Mouse (Mus musculus) forebrain, embryonic 13.5 days (tissue): ENCODE data around the gene Specc1l. TPM values are rescaled to one million over a fixed set of nuclear protein-coding genes. Genes with fewer than 3 reads are reported as not detected.
"Not testable (repeated sequence)": the region's sequence is repeated elsewhere in the genome, so short reads cannot be mapped to it uniquely, and the experiment has no call there.

Experiments
- ATAC-seq: fragments of 200-750 bp; cut with Nextera tagmentation; 2 replicates; pipeline ENCODE4 v1.8.0; 2017
- H3K27ac ChIP-seq: fragments of 300-500 bp; sonication (generic); 2 replicates; pipeline ENCODE4 v1.5.1; 2015; ENCODE audit warnings: inconsistent platforms, mild to moderate bottlenecking, moderate library complexity
- H3K27me3 ChIP-seq: fragments of 300-500 bp; sonication (generic); 2 replicates; pipeline ENCODE4 v1.6.1; 2015; ENCODE audit warnings: mild to moderate bottlenecking, inconsistent platforms
- H3K36me3 ChIP-seq: fragments of 300-500 bp; sonication (generic); 2 replicates; pipeline ENCODE4 v1.6.1; 2015; ENCODE audit warnings: mild to moderate bottlenecking, inconsistent platforms; ENCODE audit not compliant: poor library complexity, severe bottlenecking
- H3K4me1 ChIP-seq: fragments of 300-500 bp; sonication (generic); 2 replicates; pipeline ENCODE4 v1.6.1; 2015; ENCODE audit warnings: inconsistent platforms
- H3K4me2 ChIP-seq: fragments of 300-500 bp; sonication (generic); 2 replicates; pipeline ENCODE4 v1.6.1; 2015; ENCODE audit warnings: inconsistent platforms, mild to moderate bottlenecking, moderate library complexity
- H3K4me3 ChIP-seq: fragments of 300-500 bp; sonication (generic); 2 replicates; pipeline ENCODE4 v1.5.1; 2015; ENCODE audit warnings: mild to moderate bottlenecking, inconsistent platforms
- H3K9ac ChIP-seq: fragments of 300-500 bp; sonication (generic); 2 replicates; pipeline ENCODE4 v1.6.1; 2015; ENCODE audit warnings: mild to moderate bottlenecking, inconsistent platforms
- H3K9me3 ChIP-seq: fragments of 300-500 bp; sonication (generic); replicated peaks from 2 replicates; pipeline ENCODE4 v1.6.1; 2016; ENCODE audit warnings: inconsistent platforms
- WGBS: fragments of 180-500 bp; shearing (Covaris S2); methylation state at CpG from one replicate; pipeline ENCODE4 v1.1.7; 2015; 5-methylcytosine and 5-hydroxymethylcytosine counted together
- polyA plus RNA-seq: library from polyadenylated mRNA; unstranded; fragments of >200 nt; fragmentation: Nextera tagmentation; extraction: Ambion mirVana; gene quantifications from 2 replicates; pipeline ENCODE4 v1.2.1, GENCODE M21; 2015

Gene Specc1l
- polyA plus RNA-seq, 1 experiment from 2014 or later: 35.4 TPM

GRCm38 (mm10) chr10:75339377-75339776 lies 127.5 kb downstream of the Specc1l start:
- H3K4me2 ChIP-seq: no peak overlapping the region
- H3K4me3 ChIP-seq: no peak overlapping the region
- ATAC-seq: no peak
- no peaks in the 10 kb centered on the region for H3K9me3 ChIP-seq
- no peaks in the 10 kb centered on the region for H3K27me3 ChIP-seq
- H3K36me3 ChIP-seq: no peaks in the 10 kb centered on the region
- 81% methylated on average over 7 of the region's 7 CpGs for WGBS
- no peak overlapping the region for H3K9ac ChIP-seq
- H3K4me1 ChIP-seq: no peaks in the 10 kb centered on the region
- no peak overlapping the region for H3K27ac ChIP-seq

GRCm38 (mm10) chr10:75341936-75342335 lies 130.1 kb downstream of the Specc1l start:
- Histone ChIP-seq H3K9me3 (no peaks in the 10 kb centered on the region), H3K4me3 (no peak overlapping the region), H3K4me1 (no peaks in the 10 kb centered on the region), H3K9ac (no peak overlapping the region), H3K27ac (no peak overlapping the region), H3K27me3 (no peaks in the 10 kb centered on the region), H3K36me3 (no peaks in the 10 kb centered on the region), H3K4me2 (no peak overlapping the region)
- WGBS: 35% methylated on average over 8 of the region's 8 CpGs
- ATAC-seq: no peak

- ATAC-seq, H3K4me1 ChIP-seq, H3K9ac ChIP-seq, H3K9me3 ChIP-seq, H3K4me2 ChIP-seq, H3K27ac ChIP-seq, H3K36me3 ChIP-seq, H3K27me3 ChIP-seq, H3K4me3 ChIP-seq: not testable (repeated sequence)
- 65% methylated on average over 1 of the region's 1 CpGs for whole genome bisulfite sequencing
These were observed 132.7 kb downstream of the Specc1l start for GRCm38 (mm10) chr10:75344563-75344962.

- no peak for ATAC-seq
- no peaks in the 10 kb centered on the region for H3K27me3 ChIP-seq
- 30% methylated on average over 2 of the region's 2 CpGs for WGBS
- H3K4me3 ChIP-seq: no peak overlapping the region
- no peak overlapping the region for H3K9ac ChIP-seq
- H3K27ac ChIP-seq: no peak overlapping the region
- H3K36me3 ChIP-seq: no peaks in the 10 kb centered on the region
- H3K4me1 ChIP-seq: no peaks in the 10 kb centered on the region
- no peak overlapping the region for H3K4me2 ChIP-seq
- H3K9me3 ChIP-seq: no peaks in the 10 kb centered on the region
These were observed 133.4 kb downstream of the Specc1l start for GRCm38 (mm10) chr10:75345265-75345664.

- Histone ChIP-seq H3K4me2 (no peak overlapping the region), H3K4me1 (no peaks in the 10 kb centered on the region), H3K27me3 (no peaks in the 10 kb centered on the region), H3K9me3 (no peaks in the 10 kb centered on the region), H3K9ac (no peak overlapping the region), H3K36me3 (no peaks in the 10 kb centered on the region), H3K4me3 (no peak overlapping the region), H3K27ac (no peak overlapping the region)
- 81% methylated on average over 5 of the region's 5 CpGs for WGBS
- no peak for ATAC-seq
These were observed 138.7 kb downstream of the Specc1l start for GRCm38 (mm10) chr10:75350564-75350963.

- 95% methylated on average over 12 of the region's 12 CpGs for WGBS
- H3K4me3 ChIP-seq: no peak overlapping the region
- no peak overlapping the region for H3K27ac ChIP-seq
- no peaks in the 10 kb centered on the region for H3K4me1 ChIP-seq
- no peak overlapping the region for H3K4me2 ChIP-seq
- no peaks in the 10 kb centered on the region for H3K9me3 ChIP-seq
- no peak for ATAC-seq
- H3K27me3 ChIP-seq: no peaks in the 10 kb centered on the region
- no peaks in the 10 kb centered on the region for H3K36me3 ChIP-seq
- H3K9ac ChIP-seq: no peak overlapping the region
These were observed 140.7 kb downstream of the Specc1l start for GRCm38 (mm10) chr10:75352541-75352940.

- H3K4me2 ChIP-seq, H3K27me3 ChIP-seq, H3K9me3 ChIP-seq, H3K4me3 ChIP-seq, H3K9ac ChIP-seq, H3K4me1 ChIP-seq, H3K36me3 ChIP-seq, H3K27ac ChIP-seq, ATAC-seq: not testable (repeated sequence)
- WGBS: 75% methylated on average over 8 of the region's 9 CpGs
These were observed 142.0 kb downstream of the Specc1l start for GRCm38 (mm10) chr10:75353838-75354241.

GRCm38 (mm10) chr10:75355341-75355740 lies 143.5 kb downstream of the Specc1l start:
- Histone ChIP-seq H3K9me3 (no peaks in the 10 kb centered on the region), H3K27me3 (no peaks in the 10 kb centered on the region), H3K4me3 (no peak overlapping the region), H3K36me3 (no peaks in the 10 kb centered on the region), H3K27ac (no peak overlapping the region), H3K4me2 (no peak overlapping the region), H3K4me1 (no peaks in the 10 kb centered on the region), H3K9ac (no peak overlapping the region)
- ATAC-seq: no peak
- WGBS: 80% methylated on average over 4 of the region's 4 CpGs

Other genes with a start within 250 kb of the Specc1l start
- gene Gnaz, start 244.9 kb upstream of the Specc1l start, polyA plus RNA-seq: 18.3 and 20.9 TPM in 2 replicates
- gene Rsph14, start 179.5 kb upstream of the Specc1l start, polyA plus RNA-seq: 0.31 and 0.67 TPM in 2 replicates
- gene Rab36, start 175.0 kb upstream of the Specc1l start, polyA plus RNA-seq: 11.3 and 14.4 TPM in 2 replicates
- 11.5 and 13.5 TPM in 2 replicates for gene Bcr, start 151.5 kb upstream of the Specc1l start, polyA plus RNA-seq
- gene Adora2a, start 104.8 kb downstream of the Specc1l start, polyA plus RNA-seq: 3.2 and 3.5 TPM in 2 replicates
- gene Upb1, start 189.0 kb downstream of the Specc1l start, polyA plus RNA-seq: not detected in 2 replicates